Mouse (Mus musculus) CH12.LX (cell line): ENCODE data around the gene Ostm1. TPM values are rescaled to one million over a fixed set of nuclear protein-coding genes. Genes with fewer than 3 reads are reported as not detected.
A peak's percentile ranks its signal among the peaks of the same experiment; 100 is the strongest.

ENCODE experiments used
- DNase-seq: peaks from one replicate; pipeline ENCODE4 v3.0.0-alpha.2; 2013; ENCODE audit errors: extremely low read depth
- H3K27ac ChIP-seq: 2 replicates; pipeline ENCODE4 v1.5.1; 2012; ENCODE audit warnings: low read depth, mild to moderate bottlenecking, control low read depth, moderate library complexity; ENCODE audit not compliant: insufficient read depth
- H3K27me3 ChIP-seq: replicated peaks from 2 replicates; pipeline ENCODE3; 2012; ENCODE audit warnings: inconsistent platforms
- H3K36me3 ChIP-seq, 2 experiments: replicated peaks in 1 of 2; 2 replicates each; pipeline versions ENCODE3 to v1.6.1; 2012; ENCODE audit warnings: inconsistent platforms in 1 of 2, low read length in 1 of 2, mild to moderate bottlenecking in 1 of 2, mixed read lengths in 1 of 2, moderate library complexity in 1 of 2; ENCODE audit not compliant: control insufficient read depth in 1 of 2, insufficient read depth in 1 of 2
- H3K4me1 ChIP-seq, 2 experiments: 2 replicates each; pipeline ENCODE4 v1.6.1; 2012; ENCODE audit warnings: inconsistent platforms in 1 of 2, moderate library complexity in 1 of 2; ENCODE audit not compliant: insufficient read depth in 2 of 2, control insufficient read depth in 1 of 2
- H3K4me2 ChIP-seq: 2 replicates; pipeline ENCODE4 v1.6.1; 2012; ENCODE audit warnings: low read depth, mild to moderate bottlenecking, control low read depth; ENCODE audit not compliant: poor library complexity, insufficient read depth, severe bottlenecking
- H3K4me3 ChIP-seq, 3 experiments: fragments of 150-350 bp in 1 of 3; sonication (generic) in 1 of 3; replicated peaks in 1 of 3; 2 replicates each; pipeline versions ENCODE3 to v1.5.1; 2011 to 2012; ENCODE audit warnings: low read depth in 2 of 3, low read length in 2 of 3, mild to moderate bottlenecking in 2 of 3, moderate library complexity in 2 of 3, control low read depth in 1 of 3, improper control_type of control experiment in 1 of 3, inconsistent platforms in 1 of 3, mixed read lengths in 1 of 3; ENCODE audit not compliant: poor library complexity in 1 of 3
- H3K79me2 ChIP-seq: replicated peaks from 2 replicates; pipeline ENCODE4 v1.6.1; 2012; ENCODE audit warnings: mild to moderate bottlenecking, moderate library complexity; ENCODE audit not compliant: control insufficient read depth, poor library complexity, insufficient read depth, severe bottlenecking; ENCODE audit errors: extremely low read depth
- H3K9ac ChIP-seq: 2 replicates; pipeline ENCODE4 v1.6.1; 2012; ENCODE audit warnings: low read depth, mild to moderate bottlenecking, control low read depth, moderate library complexity; ENCODE audit not compliant: insufficient read depth
- H3K9me3 ChIP-seq: replicated peaks from 2 replicates; pipeline ENCODE3; 2012; ENCODE audit warnings: low read length, inconsistent platforms, mixed read lengths
- BHLHE40 ChIP-seq: IDR thresholded peaks from 2 replicates; pipeline ENCODE4 v1.6.1; 2011; ENCODE audit warnings: mild to moderate bottlenecking, low read depth, low read length, improper control_type of control experiment
- CTCF ChIP-seq, 2 experiments: IDR thresholded peaks in 1 of 2; conservative IDR thresholded peaks in 1 of 2; 2 replicates each; pipeline ENCODE4 v1.5.1; 2011 to 2012; ENCODE audit warnings: low read depth in 2 of 2, low read length in 2 of 2, improper control_type of control experiment in 1 of 2, inconsistent platforms in 1 of 2, mild to moderate bottlenecking in 1 of 2, moderate library complexity in 1 of 2
- JUN ChIP-seq: IDR thresholded peaks from 2 replicates; pipeline ENCODE4 v1.6.1; 2011; ENCODE audit warnings: low read depth, mild to moderate bottlenecking, low read length, improper control_type of control experiment, moderate library complexity; ENCODE audit not compliant: insufficient read depth
- JUND ChIP-seq: conservative IDR thresholded peaks from 2 replicates; pipeline ENCODE4 v1.6.1; 2011; ENCODE audit warnings: low read depth, low read length, improper control_type of control experiment
- MAX ChIP-seq: IDR thresholded peaks from 2 replicates; pipeline ENCODE4 v1.6.1; 2011; ENCODE audit warnings: low read length, improper control_type of control experiment
- MXI1 ChIP-seq: IDR thresholded peaks from 2 replicates; pipeline ENCODE4 v1.6.1; 2011; ENCODE audit warnings: mild to moderate bottlenecking, low read depth, low read length, improper control_type of control experiment
- NRF1 ChIP-seq: IDR thresholded peaks from 2 replicates; pipeline ENCODE4 v1.6.1; 2014; ENCODE audit warnings: low read depth, mild to moderate bottlenecking, inconsistent platforms, low read length, improper control_type of control experiment, moderate library complexity
- PAX5 ChIP-seq: IDR thresholded peaks from 2 replicates; pipeline ENCODE4 v1.6.1; 2012; ENCODE audit warnings: low read length, inconsistent platforms, mixed read lengths
- POLR2AphosphoS2 ChIP-seq: IDR thresholded peaks from 2 replicates; pipeline ENCODE4 v1.6.1; 2011; ENCODE audit warnings: low read depth, low read length, improper control_type of control experiment
- RAD21 ChIP-seq: IDR thresholded peaks from 2 replicates; pipeline ENCODE4 v1.6.1; 2011; ENCODE audit warnings: low read depth, mild to moderate bottlenecking, low read length, improper control_type of control experiment, moderate library complexity
- RCOR1 ChIP-seq: conservative IDR thresholded peaks from 2 replicates; pipeline ENCODE4 v1.6.1; 2012; ENCODE audit warnings: low read depth, mild to moderate bottlenecking, inconsistent platforms, low read length, improper control_type of control experiment
- SIN3A ChIP-seq: IDR thresholded peaks from 2 replicates; pipeline ENCODE4 v1.6.1; 2012; ENCODE audit warnings: low read length, improper control_type of control experiment, inconsistent platforms
- SMC3 ChIP-seq: IDR thresholded peaks from 2 replicates; pipeline ENCODE4 v1.6.1; 2011; ENCODE audit warnings: low read depth, low read length, improper control_type of control experiment
- TCF12 ChIP-seq: IDR thresholded peaks from 2 replicates; pipeline ENCODE4 v1.6.1; 2014; ENCODE audit warnings: low read depth, mild to moderate bottlenecking, inconsistent platforms, low read length, improper control_type of control experiment
- USF1 ChIP-seq: IDR thresholded peaks from 2 replicates; pipeline ENCODE4 v1.6.1; 2014; ENCODE audit warnings: low read depth, mild to moderate bottlenecking, inconsistent platforms, low read length, improper control_type of control experiment
- USF2 ChIP-seq: conservative IDR thresholded peaks from 2 replicates; pipeline ENCODE4 v1.6.1; 2011; ENCODE audit warnings: low read depth, low read length, improper control_type of control experiment
- ZC3H11A ChIP-seq: IDR thresholded peaks from 2 replicates; pipeline ENCODE4 v1.6.1; 2012; ENCODE audit warnings: low read depth, mild to moderate bottlenecking, inconsistent platforms, low read length, improper control_type of control experiment
- ZKSCAN1 ChIP-seq: IDR thresholded peaks from 2 replicates; pipeline ENCODE4 v1.6.1; 2012; ENCODE audit warnings: low read depth, inconsistent platforms, low read length, improper control_type of control experiment, borderline replicate concordance
- ZMIZ1 ChIP-seq: IDR thresholded peaks from 2 replicates; pipeline ENCODE4 v1.6.1; 2012; ENCODE audit warnings: low read depth, mild to moderate bottlenecking, inconsistent platforms, low read length, improper control_type of control experiment
- ZNF384 ChIP-seq: IDR thresholded peaks from 2 replicates; pipeline ENCODE4 v1.6.1; 2012; ENCODE audit warnings: low read depth, low read length, improper control_type of control experiment, inconsistent platforms
- dilution Hi-C: fragments of 300-500 bp; cut with MboI; formaldehyde crosslinking; loops from 2 replicates; pipeline ENCODE4 v1.14.3; 2020; ENCODE audit warnings: low sequenced_read_pairs; ENCODE audit not compliant: extremely low pct_unique_long_range_greater_than_20kb, extremely low pct_ligation_motif_present
- in situ Hi-C: fragments of 300-500 bp; cut with MboI; formaldehyde crosslinking; loops from 3 replicates; pipeline ENCODE4 v1.14.3; 2019; ENCODE audit warnings: low sequenced_read_pairs, low pct_ligation_motif_present, low pct_unique_long_range_greater_than_20kb, mixed read lengths
- polyA plus RNA-seq: library from polyadenylated mRNA; unstranded; fragments of >175 nt; gene quantifications from 2 replicates; pipeline ENCODE4 v1.2.1, GENCODE M21; 2012; ENCODE audit warnings: low read depth; ENCODE audit not compliant: insufficient read length
- total RNA-seq, 2 experiments: library from RNA; depleted of rRNA; stranded (reverse); fragments of 300-350 nt in 1 of 2; fragments of >200 nt in 1 of 2; gene quantifications; 2 replicates each; pipeline ENCODE4 v1.2.3; 2012 to 2014

The Ostm1 gene
- total and polyA plus RNA-seq, 3 experiments = 19.4 to 30.2 (median 19.4) TPM

DNA sequence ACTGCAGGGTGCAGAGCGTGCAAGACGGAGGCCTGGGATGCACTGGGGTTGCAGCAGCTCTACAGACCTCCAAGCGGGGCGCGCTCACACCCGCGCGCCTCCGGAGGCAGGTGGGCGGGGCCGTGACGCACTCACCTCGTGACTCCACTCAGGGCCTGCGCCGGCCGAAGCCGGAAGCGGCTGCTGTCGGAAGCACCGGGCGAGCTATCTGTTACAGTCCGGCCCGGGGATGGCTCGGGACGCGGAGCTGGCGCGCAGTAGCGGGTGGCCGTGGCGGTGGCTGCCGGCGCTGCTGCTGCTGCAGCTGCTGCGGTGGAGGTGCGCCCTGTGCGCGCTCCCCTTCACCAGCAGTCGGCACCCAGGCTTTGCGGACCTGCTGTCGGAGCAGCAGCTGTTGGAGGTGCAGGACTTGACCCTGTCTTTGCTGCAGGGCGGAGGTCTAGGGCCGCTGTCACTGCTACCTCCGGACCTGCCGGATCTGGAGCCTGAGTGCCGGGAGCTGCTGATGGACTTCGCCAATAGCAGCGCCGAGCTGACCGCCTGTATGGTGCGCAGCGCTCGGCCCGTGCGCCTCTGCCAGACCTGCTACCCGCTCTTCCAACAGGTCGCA is 95.2 kb downstream of the Ostm1 start (continued):
- TF ChIP-seq ZMIZ1 (peak; percentile 84), MXI1 (peak; percentile 73; the same call in 1 of the 2 replicates)

DNA sequence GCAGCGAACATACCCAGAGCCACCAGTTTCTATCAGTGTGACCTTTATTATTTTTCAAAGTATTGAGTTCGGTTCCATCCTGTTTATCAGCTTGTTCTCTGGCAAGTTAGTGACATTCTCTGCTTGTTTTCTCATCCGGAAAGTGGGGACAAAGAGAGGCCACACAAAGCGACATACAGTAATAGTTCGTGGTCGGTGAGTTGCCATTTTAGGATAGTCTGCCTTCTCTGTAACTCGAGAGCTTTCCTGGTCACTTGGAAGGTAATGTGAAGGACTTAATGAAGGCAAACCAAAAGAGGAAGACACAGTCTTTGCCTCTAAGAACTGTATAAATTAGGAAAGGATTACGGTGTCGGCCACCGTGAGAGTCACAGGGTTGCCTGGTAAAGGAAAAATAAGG is 96.0 kb downstream of the Ostm1 start:
- dilution Hi-C loops = no loop called here
- peak overlapping the region; percentile 62 for H3K9ac ChIP-seq
- no peaks in the 10 kb centered on the region for H3K27me3 ChIP-seq
- no peak overlapping the region for H3K27ac ChIP-seq
- H3K4me2 ChIP-seq = peak overlapping the region; percentile 87
- TF ChIP-seq USF2 (no peak), RCOR1 (no peak), POLR2AphosphoS2 (no peak), SMC3 (no peak), PAX5 (no peak), BHLHE40 (no peak), JUND (no peak), CTCF (conservative IDR thresholded peaks at IDR 0.05 in 1 of 2, IDR thresholded peaks at IDR 0.05 in 1 of 2; ENCODE audit: low read depth in 2 of 2, low read length in 2 of 2) (no peak), ZNF384 (no peak), MXI1 (no peak), USF1 (no peak), NRF1 (no peak), ZKSCAN1 (no peak), JUN (no peak), SIN3A (no peak), TCF12 (no peak), MAX (no peak), ZC3H11A (no peak), RAD21 (no peak)
- TF ChIP-seq, all 38 proteins: peak for 0
- H3K9me3 ChIP-seq = peaks cover 3% of the 10 kb centered on the region
- H3K79me2 ChIP-seq = peaks cover 7% of the 10 kb centered on the region; the same call in 1 of the 2 replicates
- peak overlapping the region; percentile 80 to 99 (median 97) for H3K4me3 ChIP-seq
- in situ Hi-C loops = no loop called here
- H3K36me3 ChIP-seq = peaks cover 13 to 24% of the 10 kb centered on the region in 2 experiments
- peak; percentile 28 for DNase-seq
- peaks cover 8 to 15% of the 10 kb centered on the region in 2 experiments for H3K4me1 ChIP-seq
